In genomic region chr6:134414532-134414883, GRCm38 (mm10) we compare ENCODE assay signal across 12 mouse cellular contexts. TPM values are rescaled to one million over a fixed set of nuclear protein-coding genes. Genes with fewer than 3 reads are reported as not detected.
DNase-seq lines count a peak whose midpoint lies in the region; ATAC-seq and TF ChIP-seq lines count a peak whose summit lies in the region.
"Had no signal": no experiment of that assay in that cellular context is flagged by ENCODE, and none has a peak within 500 bp of the region (broad histone marks: within the 10 kb centered on the region; RNA-seq: fewer than 3 reads in every experiment).

No protein-coding gene starts in this region.

- 59% methylated on average over 4 of the region's 4 CpGs for WGBS in limb, embryonic 12.5 days
- WGBS in limb, embryonic 10.5 days = 64% methylated on average over 4 of the region's 4 CpGs
- 27% methylated on average over 4 of the region's 4 CpGs for WGBS in thymus, adult 2 months
- WGBS in liver, embryonic 15.5 days (ENCODE audit: insufficient replicate concordance) = 52% methylated on average over 4 of the region's 4 CpGs
- 88% methylated on average over 4 of the region's 4 CpGs for WGBS in midbrain, embryonic 14.5 days

- H3K4me1 ChIP-seq in limb, embryonic 12.5 days (replicated peaks) = peaks cover 6% of the 10 kb centered on the region; the same call in 1 of the 2 replicates
- H3K4me1 ChIP-seq in limb, embryonic 10.5 days = peaks cover 7% of the 10 kb centered on the region
- H3K4me1 ChIP-seq in thymus, adult 2 months (replicated peaks; ENCODE audit: control insufficient read depth, insufficient read depth, low read length) = peaks cover 14% of the 10 kb centered on the region
- no peaks in the 10 kb centered on the region for H3K4me1 ChIP-seq in liver, embryonic 15.5 days (replicated peaks)
- H3K4me1 ChIP-seq in midbrain, embryonic 14.5 days (ENCODE audit: control insufficient read depth, insufficient read depth, low read length) = no peaks in the 10 kb centered on the region
- H3K4me1 ChIP-seq: embryonic facial prominence, embryonic 15.5 days; forebrain, embryonic 13.5 days; hindbrain, embryonic 15.5 days had no signal

- H3K9ac ChIP-seq in limb, embryonic 12.5 days (replicated peaks) = no peak overlapping the region
- no peak overlapping the region for H3K9ac ChIP-seq in liver, embryonic 15.5 days
- no peak overlapping the region for H3K9ac ChIP-seq in midbrain, embryonic 14.5 days (replicated peaks; ENCODE audit: low read length)
- H3K9ac ChIP-seq: embryonic facial prominence, embryonic 15.5 days; forebrain, embryonic 13.5 days; hindbrain, embryonic 15.5 days had no signal

- no peak for TF ChIP-seq POLR2A in thymus, adult 2 months (IDR thresholded peaks at IDR 0.05; ENCODE audit: control insufficient read depth, extremely low read depth, insufficient read depth, low read length, poor library complexity)

- 0 out of 2 replicates have a peak overlapping the region, but pooled peaks have one; percentile 10 for H3K4me2 ChIP-seq in limb, embryonic 12.5 days
- H3K4me2 ChIP-seq in liver, embryonic 15.5 days = peak overlapping the region; percentile 33
- H3K4me2 ChIP-seq in midbrain, embryonic 14.5 days (ENCODE audit: low read length) = no peak overlapping the region
- H3K4me2 ChIP-seq: embryonic facial prominence, embryonic 15.5 days; forebrain, embryonic 13.5 days; hindbrain, embryonic 15.5 days had no signal

- H3K27ac ChIP-seq in limb, embryonic 12.5 days = no peak overlapping the region
- H3K27ac ChIP-seq in limb, embryonic 10.5 days = no peak overlapping the region
- H3K27ac ChIP-seq in thymus, adult 2 months (ENCODE audit: control insufficient read depth, insufficient read depth, low read length) = peak overlapping the region; percentile 27; the same call in 1 of the 2 replicates
- no peak overlapping the region for H3K27ac ChIP-seq in liver, embryonic 15.5 days (replicated peaks)
- H3K27ac ChIP-seq in midbrain, embryonic 14.5 days (replicated peaks; ENCODE audit: low read depth, low read length) = no peak overlapping the region
- H3K27ac ChIP-seq: embryonic facial prominence, embryonic 15.5 days; forebrain, embryonic 13.5 days; hindbrain, embryonic 15.5 days had no signal

- H3K9me3 ChIP-seq in limb, embryonic 12.5 days = no peaks in the 10 kb centered on the region
- no peaks in the 10 kb centered on the region for H3K9me3 ChIP-seq in limb, embryonic 10.5 days (replicated peaks)
- no peaks in the 10 kb centered on the region for H3K9me3 ChIP-seq in liver, embryonic 15.5 days (replicated peaks)
- no peaks in the 10 kb centered on the region for H3K9me3 ChIP-seq in midbrain, embryonic 14.5 days (ENCODE audit: control insufficient read depth, low read length)
- H3K9me3 ChIP-seq: embryonic facial prominence, embryonic 15.5 days; forebrain, embryonic 13.5 days; hindbrain, embryonic 15.5 days had no signal

- H3K4me3 ChIP-seq in limb, embryonic 12.5 days (replicated peaks) = no peak overlapping the region
- no peak overlapping the region for H3K4me3 ChIP-seq in limb, embryonic 10.5 days
- H3K4me3 ChIP-seq in thymus, adult 2 months (ENCODE audit: control insufficient read depth, insufficient read depth, low read length) = peak overlapping the region; percentile 18
- H3K4me3 ChIP-seq in liver, embryonic 15.5 days (replicated peaks) = no peak overlapping the region
- no peak overlapping the region for H3K4me3 ChIP-seq in midbrain, embryonic 14.5 days (replicated peaks; ENCODE audit: low read depth, low read length)
- H3K4me3 ChIP-seq: embryonic facial prominence, embryonic 15.5 days; forebrain, embryonic 13.5 days; hindbrain, embryonic 15.5 days had no signal

- no peak for DNase-seq in limb, embryonic 10.5 days (ENCODE audit: low spot score)
- no peak for DNase-seq in thymus, adult 2 months
- DNase-seq in thymus, postnatal 36 days = no peak
- no peak for DNase-seq in cerebellum, adult 11-12 months
- DNase-seq in midbrain, embryonic 14.5 days = no peak
- DNase-seq: adrenal gland, postnatal 14 days; cerebellum, postnatal 36 days had no signal

- no peak for ATAC-seq in limb, embryonic 12.5 days (ENCODE audit: insufficient number of reproducible peaks, insufficient read depth, low FRiP score, low TSS enrichment, low read depth)
- ATAC-seq in liver, embryonic 15.5 days (ENCODE audit: insufficient read depth) = no peak
- no peak for ATAC-seq in midbrain, embryonic 14.5 days (ENCODE audit: low FRiP score, low TSS enrichment)
- ATAC-seq: forebrain, embryonic 13.5 days had no signal

- TF ChIP-seq CTCF in thymus, adult 2 months (IDR thresholded peaks at IDR 0.05; ENCODE audit: borderline replicate concordance, control insufficient read depth, extremely low read depth, insufficient read depth, low read length, poor library complexity) = no peak

- H3K27me3 ChIP-seq in limb, embryonic 12.5 days = no peaks in the 10 kb centered on the region; the same call in 1 of the 2 replicates
- H3K27me3 ChIP-seq in limb, embryonic 10.5 days (ENCODE audit: low read depth, poor library complexity, severe bottlenecking) = no peaks in the 10 kb centered on the region
- H3K27me3 ChIP-seq in thymus, adult 2 months (ENCODE audit: control insufficient read depth, insufficient read depth, low read length) = no peaks in the 10 kb centered on the region
- H3K27me3 ChIP-seq in liver, embryonic 15.5 days = no peaks in the 10 kb centered on the region
- H3K27me3 ChIP-seq in midbrain, embryonic 14.5 days (ENCODE audit: control insufficient read depth, insufficient read depth, low read length) = no peaks in the 10 kb centered on the region
- H3K27me3 ChIP-seq: embryonic facial prominence, embryonic 15.5 days; forebrain, embryonic 13.5 days; hindbrain, embryonic 15.5 days had no signal

- no peaks in the 10 kb centered on the region for H3K36me3 ChIP-seq in limb, embryonic 12.5 days
- H3K36me3 ChIP-seq in limb, embryonic 10.5 days = no peaks in the 10 kb centered on the region
- no peaks in the 10 kb centered on the region for H3K36me3 ChIP-seq in thymus, adult 2 months (ENCODE audit: control insufficient read depth, insufficient read depth, low read length)
- H3K36me3 ChIP-seq in liver, embryonic 15.5 days (replicated peaks) = no peaks in the 10 kb centered on the region
- no peaks in the 10 kb centered on the region for H3K36me3 ChIP-seq in midbrain, embryonic 14.5 days (ENCODE audit: control insufficient read depth, insufficient read depth, low read length)
- H3K36me3 ChIP-seq: embryonic facial prominence, embryonic 15.5 days; hindbrain, embryonic 15.5 days had no signal

RNA-seq across cellular contexts. Expression of gene Bcl2l14, which starts 18.4 kb away (rescaled TPM):
- polyA plus RNA-seq in limb, embryonic 12.5 days (2016; fragmentation: Nextera tagmentation; extraction: Ambion mirVana) = 0.69 and 0.72 TPM in 2 replicates
- polyA plus RNA-seq in limb, embryonic 10.5 days (2016; fragmentation: Nextera tagmentation; extraction: Ambion mirVana) = 0.15 and 0.49 TPM in 2 replicates
- polyA plus RNA-seq in thymus, adult 2 months (2012; rRNA removed) = 2.0 and 2.1 TPM in 2 replicates
- 0.14 and 0.16 TPM in 2 replicates for polyA plus RNA-seq in liver, embryonic 15.5 days (2015; fragmentation: Nextera tagmentation; extraction: Ambion mirVana)
- not detected in 2 replicates for polyA plus RNA-seq in midbrain, embryonic 14.5 days (2014; fragmentation: Nextera tagmentation; extraction: Ambion mirVana)
- polyA plus RNA-seq: forebrain, embryonic 13.5 days had no signal
